Mouse (Mus musculus) hindbrain, embryonic 15.5 days (tissue): Measurements from ENCODE around the gene Dgcr8. TPM values are rescaled to one million over a fixed set of nuclear protein-coding genes. Genes with fewer than 3 reads are reported as not detected.
A peak's percentile ranks its signal among the peaks of the same experiment; 100 is the strongest.
"Not testable (repeated sequence)": the region's sequence is repeated elsewhere in the genome, so short reads cannot be mapped to it uniquely, and the experiment has no call there.

Source experiments
- ATAC-seq: fragments of 200-750 bp; cut with Nextera tagmentation; 2 replicates; pipeline ENCODE4 v1.8.0; 2017; ENCODE audit warnings: low read depth, moderate number of reproducible peaks, moderate TSS enrichment; ENCODE audit not compliant: low FRiP score
- H3K27ac ChIP-seq: fragments of 300-500 bp; sonication (generic); replicated peaks from 2 replicates; pipeline ENCODE4 v1.5.1; 2015; ENCODE audit warnings: mild to moderate bottlenecking, inconsistent platforms
- H3K27me3 ChIP-seq: fragments of 300-500 bp; sonication (generic); 2 replicates; pipeline ENCODE4 v1.6.1; 2015; ENCODE audit warnings: control low read depth, inconsistent platforms
- H3K36me3 ChIP-seq: fragments of 300-500 bp; sonication (generic); 2 replicates; pipeline ENCODE4 v1.6.1; 2015; ENCODE audit warnings: control low read depth, inconsistent platforms
- H3K4me1 ChIP-seq: fragments of 300-500 bp; sonication (generic); replicated peaks from 2 replicates; pipeline ENCODE4 v1.6.1; 2015; ENCODE audit warnings: control low read depth, inconsistent platforms
- H3K4me2 ChIP-seq: fragments of 300-500 bp; sonication (generic); 2 replicates; pipeline ENCODE4 v1.6.1; 2015; ENCODE audit warnings: moderate library complexity, mild to moderate bottlenecking, inconsistent platforms
- H3K4me3 ChIP-seq: fragments of 300-500 bp; sonication (generic); 2 replicates; pipeline ENCODE4 v1.5.1; 2015; ENCODE audit warnings: mild to moderate bottlenecking, inconsistent platforms
- H3K9ac ChIP-seq: fragments of 300-500 bp; sonication (generic); 2 replicates; pipeline ENCODE4 v1.6.1; 2015; ENCODE audit warnings: inconsistent platforms
- H3K9me3 ChIP-seq: fragments of 300-500 bp; sonication (generic); 2 replicates; pipeline ENCODE4 v1.6.1; 2016; ENCODE audit warnings: control low read depth, inconsistent platforms
- WGBS: fragments of 180-500 bp; shearing (Covaris S2); methylation state at CpG from one replicate; pipeline ENCODE4 v1.1.7; 2015; 5-methylcytosine and 5-hydroxymethylcytosine counted together
- polyA plus RNA-seq: library from polyadenylated mRNA; unstranded; fragments of >200 nt; fragmentation: Nextera tagmentation; extraction: Ambion mirVana; gene quantifications from 2 replicates; pipeline ENCODE4 v1.2.1, GENCODE M21; 2015

The Dgcr8 gene
- polyA plus RNA-seq, result 29.5 and 30.9 TPM in 2 replicates

DNA sequence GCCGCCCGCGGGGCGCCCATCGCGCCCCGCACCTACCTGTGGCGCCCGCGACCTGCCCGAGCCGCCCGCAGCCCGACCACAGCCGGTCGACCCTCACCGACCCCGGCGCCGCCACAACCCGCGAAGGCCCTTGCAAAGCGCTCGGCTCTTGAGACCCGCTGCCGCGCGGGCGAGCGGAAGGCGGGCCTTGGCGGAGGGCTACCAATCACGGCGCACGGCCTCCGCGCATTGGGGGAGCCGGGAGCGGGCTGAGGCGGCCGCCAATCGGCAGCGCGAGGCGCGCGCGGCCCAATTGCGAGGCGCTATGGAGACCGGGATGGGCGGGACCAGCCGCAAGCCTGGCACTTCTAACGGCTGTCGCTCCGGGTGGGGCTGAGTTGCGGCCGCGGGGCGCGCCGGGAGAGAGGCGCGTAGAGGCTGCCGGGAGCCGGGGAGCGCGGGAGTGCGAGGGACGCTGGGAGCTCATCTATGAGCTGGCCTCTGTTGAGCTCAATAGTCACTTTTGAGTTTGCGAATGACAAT lies at the start of gene Dgcr8:
Gene Dgcr8 (minus strand): TSS at position 180 of the 522 bp plus-strand sequence.
- Histone ChIP-seq H3K27ac (peak within 1 kb of the TSS; percentile 90), H3K27me3 (no peaks in the 10 kb centered on the region), H3K9me3 (no peaks in the 10 kb centered on the region), H3K36me3 (peaks cover 11% of the 10 kb centered on the region), H3K4me1 (peaks cover 31% of the 10 kb centered on the region), H3K4me3 (peak within 1 kb of the TSS; percentile 94), H3K9ac (peak within 1 kb of the TSS; percentile 97), H3K4me2 (peak within 1 kb of the TSS; percentile 93)
- ATAC-seq, result peak; percentile 99
- WGBS, result under 1% methylated on average over 63 of the region's 71 CpGs

DNA sequence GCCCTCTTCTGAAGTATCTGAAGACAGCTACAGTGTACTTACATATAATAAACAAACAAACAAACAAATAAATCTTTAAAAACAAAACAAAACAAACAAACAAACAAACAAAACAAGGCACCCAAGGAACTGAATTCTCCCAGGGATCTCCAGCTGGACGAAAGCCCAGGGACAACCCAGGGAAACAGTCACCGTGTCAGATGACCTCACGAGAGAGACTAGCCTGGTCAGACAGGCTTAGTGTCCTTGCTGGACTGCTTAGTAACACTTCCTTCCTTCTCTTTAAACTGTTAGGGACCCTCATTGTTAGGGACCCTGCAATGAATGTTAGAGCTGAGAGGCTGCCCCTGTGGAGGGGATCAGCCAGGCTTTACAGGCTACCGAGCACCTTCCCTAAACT lies 48.2 kb upstream of the Dgcr8 start:
- ATAC-seq, result no peak

DNA sequence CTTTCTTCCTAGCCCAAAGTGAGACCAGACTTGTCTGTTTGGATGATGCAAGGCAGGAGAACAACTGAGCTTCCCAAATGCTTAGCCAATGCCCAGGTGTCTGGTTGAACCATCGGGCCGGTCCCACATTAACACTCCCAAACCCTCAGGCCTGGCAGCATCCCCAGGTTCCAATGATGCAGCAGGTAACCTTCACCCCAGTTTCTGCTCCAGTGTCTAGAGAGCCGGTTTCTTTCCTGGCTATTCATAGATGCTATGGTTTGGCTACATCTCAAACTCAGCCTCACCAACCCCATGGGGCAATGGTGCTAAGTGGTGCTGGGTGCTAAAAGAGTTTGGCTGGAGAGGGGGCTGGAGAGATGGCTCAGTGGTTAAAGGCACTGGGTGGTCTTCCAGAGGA lies 46.9 kb upstream of the Dgcr8 start:
- WGBS, result 96% methylated on average over 3 of the region's 3 CpGs
- peaks cover 12% of the 10 kb centered on the region; the same call in 1 of the 2 replicates for H3K36me3 ChIP-seq
- no peaks in the 10 kb centered on the region for H3K9me3 ChIP-seq
- no peak overlapping the region for H3K4me2 ChIP-seq
- H3K27ac ChIP-seq, result no peak overlapping the region
- no peak for ATAC-seq
- no peaks in the 10 kb centered on the region for H3K27me3 ChIP-seq
- H3K9ac ChIP-seq, result no peak overlapping the region
- H3K4me1 ChIP-seq, result no peaks in the 10 kb centered on the region
- no peak overlapping the region for H3K4me3 ChIP-seq

More for the DNA sequence above, 48.2 kb upstream of the Dgcr8 start:
- 94% methylated on average over 4 of the region's 4 CpGs for WGBS
- Histone ChIP-seq H3K9me3 (no peaks in the 10 kb centered on the region), H3K4me1 (peaks cover 7% of the 10 kb centered on the region), H3K27me3 (no peaks in the 10 kb centered on the region), H3K27ac (no peak overlapping the region), H3K4me2 (no peak overlapping the region), H3K9ac (no peak overlapping the region), H3K4me3 (no peak overlapping the region), H3K36me3 (peaks cover 12% of the 10 kb centered on the region; the same call in 1 of the 2 replicates)

DNA sequence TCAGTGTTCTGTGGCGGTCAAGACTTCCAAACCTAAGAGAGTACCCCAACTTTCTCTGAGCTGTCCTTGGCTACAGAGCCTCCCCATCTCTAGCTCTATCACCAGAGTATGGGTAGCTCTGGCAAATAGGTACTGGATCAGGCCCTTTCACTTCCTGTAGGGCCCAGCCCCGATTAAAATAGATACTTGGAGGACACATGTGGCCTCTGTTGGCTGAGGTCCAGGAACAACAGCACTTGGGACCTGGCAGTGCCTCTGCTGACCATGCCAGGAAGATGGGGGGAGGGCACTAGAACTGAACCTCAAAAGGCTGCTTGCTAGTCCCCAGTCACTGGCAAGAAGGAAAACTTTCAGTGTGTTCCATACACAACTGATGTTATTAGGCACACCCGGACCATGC lies 44.9 kb upstream of the Dgcr8 start:
- 77% methylated on average over 3 of the region's 3 CpGs for WGBS
- H3K4me2 ChIP-seq, result no peak overlapping the region

DNA sequence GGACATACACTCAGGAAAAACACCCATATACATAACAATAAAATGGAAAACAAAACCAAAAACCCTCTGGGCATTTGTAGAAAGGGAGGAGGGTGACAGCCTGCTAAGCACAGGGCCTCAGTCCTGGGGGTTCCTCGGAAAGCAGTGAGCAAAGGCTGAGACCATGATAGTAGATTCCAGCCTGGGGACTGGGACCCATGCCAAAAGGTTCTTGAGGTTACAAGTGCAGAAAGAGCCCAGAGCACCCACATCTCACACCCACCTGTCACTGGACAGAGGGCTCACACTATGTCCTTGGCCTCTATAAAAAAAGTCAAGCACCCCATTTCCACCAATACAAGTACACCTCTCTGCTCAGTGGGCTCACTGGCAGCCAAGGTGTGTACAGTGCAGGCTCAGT lies 39.5 kb upstream of the Dgcr8 start:
- 63% methylated on average over 1 of the region's 1 CpGs for WGBS
- H3K4me2 ChIP-seq, result no peak overlapping the region

More for the DNA sequence above, 44.9 kb upstream of the Dgcr8 start:
- H3K27ac ChIP-seq, result no peak overlapping the region
- ATAC-seq, result no peak
- H3K9ac ChIP-seq, result no peak overlapping the region
- H3K4me3 ChIP-seq, result no peak overlapping the region
- H3K36me3 ChIP-seq, result peaks cover 12% of the 10 kb centered on the region; the same call in 1 of the 2 replicates
- H3K27me3 ChIP-seq, result no peaks in the 10 kb centered on the region
- H3K9me3 ChIP-seq, result no peaks in the 10 kb centered on the region
- H3K4me1 ChIP-seq, result no peaks in the 10 kb centered on the region

DNA sequence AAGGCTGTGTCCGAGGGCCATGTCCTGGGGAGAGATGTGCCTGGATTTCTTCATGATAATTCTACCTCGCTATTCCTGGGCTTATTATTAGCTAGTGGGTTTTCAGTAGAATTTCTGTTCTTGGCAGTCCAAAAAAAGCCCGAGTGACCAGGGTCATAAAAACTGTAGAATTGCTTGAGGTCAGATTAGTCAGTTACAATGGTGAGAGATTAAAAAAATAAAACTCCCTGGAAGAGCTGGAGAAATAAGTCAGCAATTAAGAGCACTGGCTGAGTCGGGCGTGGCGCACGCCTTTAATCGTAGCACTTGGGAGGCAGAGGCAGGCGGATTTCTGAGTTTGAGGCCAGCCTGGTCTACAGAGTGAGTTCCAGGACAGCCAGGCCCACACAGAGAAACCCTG lies 38.9 kb upstream of the Dgcr8 start:
- Histone ChIP-seq H3K9ac (no peak overlapping the region), H3K27ac (no peak overlapping the region), H3K27me3 (no peaks in the 10 kb centered on the region), H3K4me3 (no peak overlapping the region), H3K36me3 (peaks cover 15% of the 10 kb centered on the region; the same call in 1 of the 2 replicates), H3K4me1 (no peaks in the 10 kb centered on the region), H3K9me3 (no peaks in the 10 kb centered on the region), H3K4me2 (no peak overlapping the region)
- no peak for ATAC-seq
- 93% methylated on average over 9 of the region's 9 CpGs for WGBS

More for the DNA sequence above, 39.5 kb upstream of the Dgcr8 start:
- no peaks in the 10 kb centered on the region for H3K4me1 ChIP-seq
- H3K27me3 ChIP-seq, result no peaks in the 10 kb centered on the region
- H3K4me3 ChIP-seq, result no peak overlapping the region
- H3K36me3 ChIP-seq, result peaks cover 14% of the 10 kb centered on the region; the same call in 1 of the 2 replicates
- H3K27ac ChIP-seq, result no peak overlapping the region
- ATAC-seq, result no peak
- H3K9ac ChIP-seq, result no peak overlapping the region
- H3K9me3 ChIP-seq, result no peaks in the 10 kb centered on the region

DNA sequence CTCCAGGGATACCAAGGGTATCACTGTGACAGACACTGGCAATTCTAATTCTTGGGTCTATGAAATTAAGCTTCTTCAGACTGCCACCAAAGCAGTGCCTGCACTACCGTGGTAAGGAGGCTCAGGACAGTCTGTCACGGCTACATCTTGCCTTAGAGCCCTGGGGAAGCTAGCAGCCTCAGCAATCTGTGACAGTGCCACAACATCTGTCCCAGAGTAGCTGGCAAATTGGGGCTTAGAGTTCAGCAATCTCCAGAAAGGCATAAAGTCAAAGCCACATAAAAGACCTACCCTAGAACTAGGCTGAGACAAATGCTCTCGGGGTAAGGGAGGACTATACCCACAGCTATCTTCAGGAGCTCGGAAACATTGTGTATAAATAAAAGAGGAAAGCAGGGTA lies 36.7 kb upstream of the Dgcr8 start:
- H3K27ac ChIP-seq, result no peak overlapping the region
- no peaks in the 10 kb centered on the region for H3K9me3 ChIP-seq
- H3K9ac ChIP-seq, result no peak overlapping the region
- ATAC-seq, result no peak
- H3K36me3 ChIP-seq, result peaks cover 25% of the 10 kb centered on the region; the same call in 1 of the 2 replicates
- no peak overlapping the region for H3K4me2 ChIP-seq
- 79% methylated on average over 4 of the region's 4 CpGs for WGBS
- H3K4me3 ChIP-seq, result no peak overlapping the region
- no peaks in the 10 kb centered on the region for H3K4me1 ChIP-seq
- H3K27me3 ChIP-seq, result no peaks in the 10 kb centered on the region

DNA sequence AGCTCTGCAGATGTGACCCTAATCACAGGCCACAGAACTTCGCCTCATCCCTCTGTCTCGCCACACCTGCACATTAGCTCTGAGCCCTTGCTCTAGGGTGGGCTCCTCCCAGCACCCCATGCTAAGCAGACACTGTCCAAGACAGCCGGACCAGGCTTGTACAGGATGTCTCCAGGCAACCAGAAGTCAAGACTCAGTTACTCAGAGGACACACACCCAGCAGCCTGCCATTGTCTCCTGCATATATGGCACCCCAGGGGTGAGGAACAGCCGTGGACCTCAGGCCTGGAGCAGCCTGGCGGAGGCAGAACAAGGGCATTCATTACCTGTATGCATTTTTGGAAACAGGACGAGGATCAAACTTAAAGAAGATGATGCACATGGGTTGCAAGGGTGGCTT lies 35.0 kb upstream of the Dgcr8 start:
- Histone ChIP-seq H3K36me3 (peaks cover 32% of the 10 kb centered on the region; the same call in 1 of the 2 replicates), H3K27ac (no peak overlapping the region), H3K9me3 (no peaks in the 10 kb centered on the region), H3K4me1 (no peaks in the 10 kb centered on the region), H3K9ac (no peak overlapping the region), H3K4me3 (no peak overlapping the region), H3K27me3 (no peaks in the 10 kb centered on the region), H3K4me2 (no peak overlapping the region)
- ATAC-seq, result no peak
- 66% methylated on average over 6 of the region's 6 CpGs for WGBS

DNA sequence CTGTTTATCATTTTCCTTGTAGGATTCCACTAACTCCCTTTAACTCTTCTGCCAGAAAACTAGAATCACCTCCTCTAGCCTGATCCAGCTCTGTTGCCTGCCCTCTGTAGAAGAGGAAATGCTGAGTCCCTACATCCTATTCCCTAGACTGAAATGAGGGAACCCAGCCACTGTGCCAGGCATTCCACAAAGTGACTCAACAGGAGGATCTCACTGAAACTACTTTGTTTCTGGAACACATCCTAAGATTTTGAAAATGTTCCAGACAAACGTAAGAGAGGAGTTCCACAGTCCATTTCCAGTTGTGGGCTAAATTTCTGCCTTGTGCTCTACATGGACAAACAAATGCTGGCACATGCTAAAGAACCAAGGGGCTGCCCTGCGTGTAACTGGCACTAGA lies 34.4 kb upstream of the Dgcr8 start:
- Histone ChIP-seq H3K4me2 (no peak overlapping the region), H3K4me1 (no peaks in the 10 kb centered on the region), H3K36me3 (peaks cover 32% of the 10 kb centered on the region; the same call in 1 of the 2 replicates), H3K9me3 (no peaks in the 10 kb centered on the region), H3K27ac (no peak overlapping the region), H3K27me3 (no peaks in the 10 kb centered on the region), H3K4me3 (no peak overlapping the region), H3K9ac (no peak overlapping the region)
- WGBS, result 84% methylated on average over 2 of the region's 2 CpGs
- no peak for ATAC-seq

DNA sequence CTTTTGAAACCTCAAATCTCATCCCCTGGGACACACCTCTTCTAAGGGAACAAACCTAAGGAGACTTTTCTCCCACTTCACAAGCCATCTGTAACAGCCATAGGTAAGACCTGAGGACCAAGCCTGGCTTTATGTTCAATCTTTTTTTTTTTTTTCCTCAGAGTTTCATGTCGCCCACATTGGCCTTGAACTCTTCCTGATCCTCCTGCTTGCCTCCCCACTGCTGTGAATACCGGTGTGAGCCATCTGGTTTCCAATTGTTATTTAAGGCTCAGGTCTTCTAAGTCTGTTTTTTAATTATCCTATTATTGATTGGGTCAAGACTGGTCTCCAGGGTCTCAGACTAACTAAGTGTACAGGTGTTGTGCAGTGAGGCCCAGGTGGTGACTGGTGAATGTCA lies 32.4 kb upstream of the Dgcr8 start:
- peaks cover 32% of the 10 kb centered on the region; the same call in 1 of the 2 replicates for H3K36me3 ChIP-seq
- no peak for ATAC-seq
- no peaks in the 10 kb centered on the region for H3K4me1 ChIP-seq
- H3K9ac ChIP-seq, result no peak overlapping the region
- no peak overlapping the region for H3K4me3 ChIP-seq
- H3K27me3 ChIP-seq, result no peaks in the 10 kb centered on the region
- H3K27ac ChIP-seq, result no peak overlapping the region
- 80% methylated on average over 2 of the region's 2 CpGs for WGBS
- H3K4me2 ChIP-seq, result no peak overlapping the region
- H3K9me3 ChIP-seq, result no peaks in the 10 kb centered on the region

DNA sequence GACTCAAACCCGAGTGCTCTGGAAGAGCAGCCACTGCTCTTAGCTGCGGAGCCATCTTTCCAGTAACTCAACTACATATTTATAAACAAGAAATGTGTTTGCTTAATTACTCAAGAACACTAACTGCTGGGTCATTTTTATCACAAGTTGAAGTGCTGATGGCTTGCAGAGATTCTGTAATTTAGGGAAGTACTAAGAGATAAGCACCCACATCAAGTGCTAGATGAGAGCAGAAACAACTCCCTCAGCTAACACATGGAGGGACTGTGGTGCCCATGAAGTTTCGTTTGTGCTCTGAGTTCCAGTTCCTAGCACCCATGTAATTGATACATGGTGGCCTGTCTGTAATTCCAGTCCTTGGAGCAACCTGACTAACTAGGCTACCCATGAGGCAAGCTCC lies 29.9 kb upstream of the Dgcr8 start:
- no peak for ATAC-seq
- H3K27me3 ChIP-seq, result no peaks in the 10 kb centered on the region
- H3K9me3 ChIP-seq, result no peaks in the 10 kb centered on the region
- 86% methylated on average over 3 of the region's 3 CpGs for WGBS
- H3K4me1 ChIP-seq, result no peaks in the 10 kb centered on the region
- no peak overlapping the region for H3K4me3 ChIP-seq
- H3K4me2 ChIP-seq, result no peak overlapping the region
- no peak overlapping the region for H3K27ac ChIP-seq
- peaks cover 30% of the 10 kb centered on the region; the same call in 1 of the 2 replicates for H3K36me3 ChIP-seq
- no peak overlapping the region for H3K9ac ChIP-seq

DNA sequence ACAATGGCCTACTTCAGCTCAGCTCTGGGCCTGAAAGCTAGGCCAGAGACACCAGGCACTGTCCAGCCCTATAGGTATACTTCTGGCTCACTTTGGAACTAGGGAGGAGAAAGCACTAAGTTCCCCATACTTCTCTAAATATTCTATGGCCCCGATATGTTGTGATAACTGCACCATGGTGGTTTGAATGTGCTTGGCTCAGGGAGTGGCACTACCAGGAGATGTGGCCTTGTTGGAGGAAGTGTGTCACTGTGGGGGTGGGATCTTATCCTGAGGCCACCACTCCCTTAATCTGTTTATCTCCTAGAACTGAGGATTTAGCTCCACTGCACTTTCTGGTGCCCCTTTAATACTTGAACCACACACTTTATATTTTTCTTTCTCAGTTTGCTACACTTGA lies 19.1 kb upstream of the Dgcr8 start:
- H3K4me3 ChIP-seq, result no peak overlapping the region
- peaks cover 44% of the 10 kb centered on the region for H3K36me3 ChIP-seq
- ATAC-seq, result no peak
- H3K9ac ChIP-seq, result no peak overlapping the region
- H3K9me3 ChIP-seq, result no peaks in the 10 kb centered on the region
- WGBS, result 88% methylated on average over 1 of the region's 1 CpGs
- no peak overlapping the region for H3K27ac ChIP-seq
- no peaks in the 10 kb centered on the region for H3K27me3 ChIP-seq
- H3K4me1 ChIP-seq, result no peaks in the 10 kb centered on the region
- H3K4me2 ChIP-seq, result no peak overlapping the region

DNA sequence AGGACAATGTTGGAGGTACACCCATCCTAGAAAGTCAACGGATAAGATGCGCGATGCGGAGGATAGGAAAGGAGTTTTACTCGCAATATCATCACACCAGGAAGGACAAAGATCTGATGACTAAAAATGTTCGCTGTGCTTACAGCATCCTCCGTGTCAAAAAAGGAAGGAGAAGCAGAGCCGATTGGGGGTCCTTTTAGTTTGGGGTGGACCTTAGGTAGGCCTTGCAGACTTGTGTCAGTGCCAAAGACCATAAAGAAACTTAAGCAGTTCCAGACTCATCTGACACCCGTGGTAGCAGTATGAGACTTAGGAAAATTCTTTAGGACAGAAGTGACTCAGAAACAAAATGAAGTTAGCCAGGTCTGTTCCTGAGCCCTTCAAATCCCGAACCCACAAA lies 568 bp upstream of the Dgcr8 start:
- peak overlapping the region; percentile 93 for H3K4me2 ChIP-seq
- H3K9me3 ChIP-seq, H3K36me3 ChIP-seq, H3K27me3 ChIP-seq, ATAC-seq: not testable (repeated sequence)
- peak overlapping the region; percentile 94 for H3K4me3 ChIP-seq
- H3K9ac ChIP-seq, result 0 out of 2 replicates have a peak overlapping the region, but pooled peaks have one; percentile 21
- peaks cover 31% of the 10 kb centered on the region for H3K4me1 ChIP-seq
- H3K27ac ChIP-seq, result peak overlapping the region; percentile 59
- 4% methylated on average over 10 of the region's 10 CpGs for WGBS
